In genomic region chr6:55090639-55091038, GRCm38 (mm10) we compare ENCODE assay signal across 15 mouse cellular contexts. TPM values are rescaled to one million over a fixed set of nuclear protein-coding genes. Genes with fewer than 3 reads are reported as not detected.
DNase-seq lines count a peak whose midpoint lies in the region; ATAC-seq and TF ChIP-seq lines count a peak whose summit lies in the region.
"Had no signal": no experiment of that assay in that cellular context is flagged by ENCODE, and none has a peak within 500 bp of the region (broad histone marks: within the 10 kb centered on the region; RNA-seq: fewer than 3 reads in every experiment).

No protein-coding gene starts in this region.

- no peaks in the 10 kb centered on the region for H3K36me3 ChIP-seq in kidney, adult 2 months (ENCODE audit: control insufficient read depth, insufficient read depth, low read length)
- H3K36me3 ChIP-seq in kidney, embryonic 16.5 days (ENCODE audit: insufficient read depth, low read length), result no peaks in the 10 kb centered on the region
- H3K36me3 ChIP-seq in stomach, postnatal 0 days (ENCODE audit: control insufficient read depth, insufficient read depth, low read length), result no peaks in the 10 kb centered on the region
- H3K36me3 ChIP-seq: embryonic facial prominence, embryonic 13.5 days; limb, embryonic 13.5 days; midbrain, embryonic 12.5 days had no signal

- no peak overlapping the region for H3K4me2 ChIP-seq in kidney, embryonic 16.5 days (replicated peaks; ENCODE audit: low read depth, low read length)
- no peak overlapping the region for H3K4me2 ChIP-seq in stomach, postnatal 0 days (replicated peaks; ENCODE audit: low read depth)
- H3K4me2 ChIP-seq: embryonic facial prominence, embryonic 13.5 days; limb, embryonic 13.5 days; midbrain, embryonic 12.5 days had no signal

- WGBS in kidney, adult 2 months, result 39% methylated on average over 4 of the region's 4 CpGs
- 39% methylated on average over 4 of the region's 4 CpGs for WGBS in kidney, embryonic 16.5 days
- WGBS in stomach, postnatal 0 days, result 34% methylated on average over 4 of the region's 4 CpGs

- TF ChIP-seq POLR2A in kidney, adult 2 months (IDR thresholded peaks at IDR 0.05; ENCODE audit: low read depth, low read length), result no peak
- no peak for TF ChIP-seq POLR2A in bone marrow macrophage, adult 2 months (IDR thresholded peaks at IDR 0.05; ENCODE audit: borderline replicate concordance, low read depth, low read length)

- no peaks in the 10 kb centered on the region for H3K27me3 ChIP-seq in kidney, adult 2 months (replicated peaks; ENCODE audit: control insufficient read depth, insufficient read depth, low read length)
- H3K27me3 ChIP-seq in kidney, embryonic 16.5 days (ENCODE audit: insufficient read depth, low read length), result peaks cover 17% of the 10 kb centered on the region
- no peaks in the 10 kb centered on the region for H3K27me3 ChIP-seq in stomach, postnatal 0 days (ENCODE audit: control insufficient read depth, insufficient read depth, low read length)
- H3K27me3 ChIP-seq: embryonic facial prominence, embryonic 13.5 days; limb, embryonic 13.5 days; midbrain, embryonic 12.5 days had no signal

- TF ChIP-seq CTCF in kidney, adult 2 months (conservative IDR thresholded peaks at IDR 0.05; ENCODE audit: insufficient read depth, insufficient read length, low read depth, low read length), result peak; percentile 39
- TF ChIP-seq CTCF in bone marrow macrophage, adult 2 months (IDR thresholded peaks at IDR 0.05; ENCODE audit: low read depth, low read length), result peak; percentile 37; the same call in 1 of the 2 replicates
- TF ChIP-seq CTCF in stomach, postnatal 0 days (IDR thresholded peaks at IDR 0.05; ENCODE audit: low read depth), result peak; percentile 36

- H3K9me3 ChIP-seq in kidney, embryonic 16.5 days (ENCODE audit: low read length), result no peaks in the 10 kb centered on the region
- no peaks in the 10 kb centered on the region for H3K9me3 ChIP-seq in stomach, postnatal 0 days (ENCODE audit: control insufficient read depth, low read length)
- H3K9me3 ChIP-seq: embryonic facial prominence, embryonic 13.5 days; limb, embryonic 13.5 days; midbrain, embryonic 12.5 days had no signal

- no peak overlapping the region for H3K4me3 ChIP-seq in kidney, adult 2 months (ENCODE audit: insufficient read depth, low read depth, low read length)
- no peak overlapping the region for H3K4me3 ChIP-seq in kidney, embryonic 16.5 days (ENCODE audit: low read length)
- H3K4me3 ChIP-seq in bone marrow macrophage, adult 2 months (ENCODE audit: insufficient read depth, low read length), result no peak overlapping the region
- H3K4me3 ChIP-seq in stomach, postnatal 0 days (ENCODE audit: low read depth, low read length), result no peak overlapping the region
- H3K4me3 ChIP-seq: embryonic facial prominence, embryonic 13.5 days; limb, embryonic 13.5 days; midbrain, embryonic 12.5 days had no signal

- peak; percentile 29 for DNase-seq in kidney, adult 2 months
- DNase-seq in thymus, postnatal 4 days, result peak; percentile 47
- no peak for DNase-seq in thymus, postnatal 25 days
- DNase-seq in stomach, postnatal 0 days (ENCODE audit: low spot score), result no peak
- DNase-seq in spleen, postnatal 14 days (ENCODE audit: low spot score in 2 of 2), result no peak
- DNase-seq: cerebellum, adult 9-10 months; forebrain, postnatal 0 days; right cerebral cortex, postnatal 14 days had no signal

- no peak for ATAC-seq in kidney, embryonic 16.5 days (ENCODE audit: low FRiP score, low TSS enrichment)
- no peak for ATAC-seq in stomach, postnatal 0 days (ENCODE audit: low FRiP score, low TSS enrichment)
- ATAC-seq in activated CD4-positive, CD25-positive, alpha-beta regulatory T cell, adult 4 months, result no peak
- ATAC-seq: forebrain, postnatal 0 days; inflammation-experienced regulatory T-cells, adult 6 months had no signal

- H3K4me1 ChIP-seq in kidney, adult 2 months (ENCODE audit: control insufficient read depth, insufficient read depth, low read length), result 0 out of 2 replicates have a peak, but pooled peaks cover 3% of the 10 kb centered on the region
- H3K4me1 ChIP-seq in kidney, embryonic 16.5 days (ENCODE audit: insufficient read depth, low read length), result peaks cover 4% of the 10 kb centered on the region; the same call in 1 of the 2 replicates
- no peaks in the 10 kb centered on the region for H3K4me1 ChIP-seq in bone marrow macrophage, adult 2 months (ENCODE audit: control insufficient read depth, insufficient read depth, low read length)
- H3K4me1 ChIP-seq in stomach, postnatal 0 days (replicated peaks; ENCODE audit: control insufficient read depth, insufficient read depth), result no peaks in the 10 kb centered on the region
- H3K4me1 ChIP-seq: embryonic facial prominence, embryonic 13.5 days; limb, embryonic 13.5 days; midbrain, embryonic 12.5 days had no signal

- H3K27ac ChIP-seq in kidney, adult 2 months (ENCODE audit: insufficient read depth, low read depth, low read length), result no peak overlapping the region
- H3K27ac ChIP-seq in kidney, embryonic 16.5 days (ENCODE audit: low read length), result no peak overlapping the region
- H3K27ac ChIP-seq in bone marrow macrophage, adult 2 months (ENCODE audit: insufficient read depth, low read depth, low read length), result no peak overlapping the region
- no peak overlapping the region for H3K27ac ChIP-seq in stomach, postnatal 0 days (replicated peaks)
- H3K27ac ChIP-seq: embryonic facial prominence, embryonic 13.5 days; limb, embryonic 13.5 days; midbrain, embryonic 12.5 days had no signal

- H3K9ac ChIP-seq in kidney, embryonic 16.5 days (replicated peaks; ENCODE audit: low read length), result no peak overlapping the region
- no peak overlapping the region for H3K9ac ChIP-seq in stomach, postnatal 0 days (ENCODE audit: low read length)
- H3K9ac ChIP-seq: embryonic facial prominence, embryonic 13.5 days; forebrain, postnatal 0 days; limb, embryonic 13.5 days; midbrain, embryonic 12.5 days had no signal

- TF ChIP-seq EP300 in stomach, postnatal 0 days (optimal IDR thresholded peaks at IDR 0.05), result no peak

RNA-seq across cellular contexts. Expression of gene Crhr2, which starts 42.2 kb away (rescaled TPM):
- polyA plus RNA-seq in kidney, adult 2 months (2012; rRNA removed), result 0.98 and 1.5 TPM in 2 replicates
- 0.11 and 0.12 TPM in 2 replicates for polyA plus RNA-seq in kidney, embryonic 16.5 days (2015; fragmentation: Nextera tagmentation; extraction: Ambion mirVana)
- not detected in 2 replicates for polyA plus RNA-seq in bone marrow macrophage, adult 2 months (2012; ENCODE audit: insufficient read depth, insufficient read length, missing spikeins)
- 0.12 and 0.23 TPM in 2 replicates for polyA plus RNA-seq in stomach, postnatal 0 days (2015; fragmentation: Nextera tagmentation; extraction: Ambion mirVana)
- polyA plus RNA-seq in activated CD4-positive, CD25-positive, alpha-beta regulatory T cell, adult 4 months (2017; shearing (Covaris generic)), result not detected
- polyA plus RNA-seq: embryonic facial prominence, embryonic 13.5 days; inflammation-experienced regulatory T-cells, adult 6 months had no signal

RNA-seq across cellular contexts. Expression of gene Gars, which starts 52.8 kb away (rescaled TPM):
- 31.4 and 35.9 TPM in 2 replicates for polyA plus RNA-seq in kidney, adult 2 months (2012; rRNA removed)
- polyA plus RNA-seq in kidney, embryonic 16.5 days (2015; fragmentation: Nextera tagmentation; extraction: Ambion mirVana), result 144 and 145 TPM in 2 replicates
- 45.7 and 49.7 TPM in 2 replicates for polyA plus RNA-seq in bone marrow macrophage, adult 2 months (2012; ENCODE audit: insufficient read depth, insufficient read length, missing spikeins)
- 103 TPM in 2 replicates for polyA plus RNA-seq in stomach, postnatal 0 days (2015; fragmentation: Nextera tagmentation; extraction: Ambion mirVana)
- 10 to 100 TPM; 30.6 to 36.7 TPM for polyA plus RNA-seq in activated CD4-positive, CD25-positive, alpha-beta regulatory T cell, adult 4 months (2017; shearing (Covaris generic))

Comparison
In these comparisons a context has a peak if more than half of its experiments do, and no peak if none do; other contexts are left out.
1. DNase-seq: peak in kidney, adult 2 months (single experiment) and thymus, postnatal 4 days (single experiment); none in thymus, postnatal 25 days (single experiment), stomach, postnatal 0 days (single experiment) and spleen, postnatal 14 days (0 of 2).
2. Peak in every context shown above with its lines, with median percentiles within 50 percentile points of each other: CTCF ChIP-seq.